Mouse (Mus musculus): ENCODE measurements around the gene Tk1. TPM values are rescaled to one million over a fixed set of nuclear protein-coding genes. Genes with fewer than 3 reads are reported as not detected.
A peak's percentile ranks its signal among the peaks of the same experiment; 100 is the strongest.

The Tk1 gene
- total RNA-seq, 2 experiments from 2014 or later = 0.60 to 0.94 TPM

DNA sequence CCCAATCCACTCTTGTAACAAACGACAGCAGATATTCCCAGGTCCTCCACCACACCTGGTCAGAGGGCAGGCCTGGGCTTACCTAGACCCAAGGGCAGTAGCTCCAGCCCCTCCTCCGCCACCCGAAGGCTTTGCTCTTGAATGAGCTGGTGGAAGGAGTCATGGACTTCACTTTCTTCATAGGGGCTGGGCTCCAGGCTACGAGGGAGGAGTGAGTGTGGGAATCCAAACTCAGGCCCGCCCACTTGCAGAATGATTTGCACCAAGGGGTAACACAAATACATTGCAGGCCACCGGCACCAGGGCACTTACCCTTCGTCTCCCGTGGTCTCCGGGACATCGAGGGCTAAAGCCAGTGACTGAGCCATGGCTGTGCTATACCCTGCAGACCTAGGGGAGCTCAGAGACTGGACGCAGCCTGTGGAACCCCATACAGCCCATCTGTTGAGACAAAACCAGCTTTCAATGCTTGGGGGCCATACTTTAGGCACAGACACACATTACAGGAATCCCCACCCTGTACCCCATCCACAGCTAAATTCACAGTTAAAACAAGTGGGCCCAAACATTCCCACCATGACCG, 47.0 kb downstream of the Tk1 start:
- intact Hi-C loops (cut with DNase I) = no loop called here
- no peak for DNase-seq (ENCODE audit: low spot score in 2 of 2)

DNA sequence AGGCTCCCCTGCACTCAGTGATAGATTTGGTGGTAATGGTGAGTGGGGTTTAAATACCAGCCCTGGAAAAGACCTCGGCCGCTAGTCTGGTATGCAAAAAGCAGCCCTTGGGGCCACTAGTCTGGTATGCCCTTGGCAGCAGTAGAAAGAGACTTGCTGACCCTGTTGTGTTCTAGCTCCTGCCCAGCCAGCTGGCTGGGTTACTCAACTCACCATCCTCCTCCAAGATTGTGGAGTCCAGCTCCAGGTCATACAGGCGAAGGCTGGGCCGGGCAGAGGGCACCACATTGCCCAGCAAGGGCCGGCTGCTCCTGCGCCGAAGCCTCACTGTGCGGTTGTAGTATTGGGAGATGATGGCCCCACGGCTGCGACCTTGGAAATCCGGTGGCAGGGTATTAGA, 47.9 kb downstream of the Tk1 start:
- intact Hi-C loops (cut with DNase I) = no loop called here
- no peak for DNase-seq (ENCODE audit: low spot score in 2 of 2)

DNA sequence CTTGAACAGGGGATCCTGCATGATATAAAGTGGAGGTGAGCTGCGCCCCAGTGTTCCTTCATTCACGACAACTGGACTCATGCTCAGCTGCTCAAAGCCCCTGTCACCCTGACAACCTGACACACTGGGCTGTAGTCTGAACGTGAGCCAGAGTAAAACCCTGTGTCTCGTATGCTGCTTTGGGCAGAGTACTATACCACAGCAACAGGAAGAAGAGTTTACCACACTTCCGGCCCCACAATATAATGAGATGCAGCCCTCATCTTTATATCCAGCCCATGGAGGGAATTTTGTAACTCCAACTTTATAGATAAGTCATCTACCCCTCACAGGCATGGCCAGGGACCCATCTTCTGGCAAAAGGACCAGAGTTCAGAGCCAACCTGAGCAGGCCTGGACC, 48.8 kb downstream of the Tk1 start:
- intact Hi-C loops (cut with DNase I) = no loop called here
- DNase-seq (ENCODE audit: low spot score in 2 of 2) = no peak

DNA sequence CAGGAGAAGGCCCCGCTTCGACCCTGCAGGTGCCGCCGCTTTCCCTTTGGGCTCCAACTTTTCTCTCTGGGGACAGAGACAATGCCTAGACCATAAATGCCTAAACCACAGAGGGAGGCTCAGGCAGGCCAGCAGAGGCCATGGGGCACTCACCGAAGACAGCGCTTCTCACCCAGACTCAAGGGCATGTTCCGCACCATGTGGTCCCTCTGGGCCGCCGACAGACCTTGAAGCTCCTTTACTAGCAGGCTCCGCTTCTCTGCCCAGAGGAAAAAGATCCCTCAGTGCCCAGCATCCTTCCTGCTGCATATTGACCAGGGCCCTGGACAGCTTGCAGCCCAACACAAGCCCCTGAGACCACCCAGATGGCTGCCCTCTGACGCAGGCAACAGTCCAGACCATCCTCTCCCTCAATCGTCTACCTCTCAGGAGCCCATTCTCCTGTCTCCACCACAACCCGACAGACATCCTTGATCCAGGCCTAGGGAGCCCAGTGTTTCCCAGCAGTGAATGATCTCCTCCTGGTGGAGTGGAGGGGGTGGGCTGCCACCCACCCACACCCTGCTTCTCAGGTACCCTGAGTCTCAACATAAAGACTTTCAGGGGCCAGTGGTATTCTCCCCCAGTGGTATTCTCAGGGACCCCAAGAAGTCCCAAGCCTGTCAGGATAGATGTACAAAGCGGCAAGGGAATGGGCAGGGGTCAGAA, 49.7 kb downstream of the Tk1 start:
- intact Hi-C loops (cut with DNase I) = no loop called here
- no peak for DNase-seq (ENCODE audit: low spot score in 2 of 2)

DNA sequence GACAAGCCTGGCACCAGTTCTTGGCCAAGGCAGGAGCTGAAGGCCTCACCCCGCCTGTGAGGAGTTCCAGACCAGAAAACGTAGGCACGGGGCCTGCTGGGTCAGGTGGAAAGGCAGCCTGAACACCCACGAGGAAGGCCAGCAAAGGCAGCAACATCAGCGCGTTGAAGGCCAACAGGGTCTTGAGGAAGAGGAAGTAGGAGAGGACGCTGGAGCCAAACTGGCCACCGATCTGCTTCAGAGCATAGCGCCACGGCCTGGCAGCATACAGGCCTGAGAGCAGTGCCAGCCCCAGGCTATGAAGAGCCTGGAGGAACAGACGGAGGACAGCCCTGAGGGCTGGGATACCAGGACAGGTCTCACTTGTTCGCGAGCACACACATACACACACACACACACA, 50.4 kb downstream of the Tk1 start:
- intact Hi-C loops (cut with DNase I) = no loop called here
- DNase-seq (ENCODE audit: low spot score in 2 of 2) = no peak

DNA sequence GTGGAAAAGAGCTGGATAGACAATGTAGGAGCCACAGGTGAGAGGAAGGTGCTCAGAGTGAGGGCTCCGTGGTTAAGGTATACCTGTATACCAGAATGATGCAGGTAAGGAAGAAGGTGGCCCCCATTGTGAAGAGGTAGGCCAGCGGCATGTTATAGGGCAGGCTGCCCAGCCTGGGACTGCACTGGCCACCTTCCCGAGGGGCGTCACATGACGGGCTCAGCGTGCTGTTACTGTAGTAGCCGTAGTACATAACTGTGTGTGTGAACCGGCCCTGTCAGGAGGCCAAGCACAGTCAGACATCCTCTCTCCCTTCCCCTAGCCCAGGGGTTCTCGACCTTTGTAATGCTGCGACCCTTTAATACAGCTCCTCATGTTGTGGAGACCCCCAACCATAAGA, 51.0 kb downstream of the Tk1 start:
- intact Hi-C loops (cut with DNase I) = no loop called here
- no peak for DNase-seq (ENCODE audit: low spot score in 2 of 2)

DNA sequence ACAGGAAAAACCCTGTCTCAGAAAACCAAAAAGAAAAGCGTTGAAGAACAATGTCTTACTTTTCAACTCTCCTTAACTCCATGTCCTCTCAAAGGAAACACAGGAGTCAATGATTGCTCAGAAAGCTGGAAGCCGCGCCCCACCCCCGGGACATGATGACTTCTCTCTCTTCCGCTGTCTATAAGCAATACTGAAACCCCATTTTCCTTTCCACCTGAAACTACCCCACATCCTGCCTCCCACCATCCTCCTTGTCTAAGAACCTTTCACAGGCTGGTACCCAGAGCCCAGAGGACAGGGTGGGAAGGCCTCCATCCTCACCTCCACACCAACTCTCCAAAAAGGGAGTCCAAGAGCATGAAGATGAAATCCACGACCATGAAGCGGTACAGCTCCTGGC, 53.5 kb downstream of the Tk1 start:
- DNase-seq (ENCODE audit: low spot score in 2 of 2) = no peak
- intact Hi-C loops (cut with DNase I) = no loop called here

- intact Hi-C loops (cut with DNase I) = no loop called here
These were observed 55.5 kb downstream of the Tk1 start for GRCm38 (mm10) chr11:117770407-117770806.

GRCm38 (mm10) chr11:117769683-117770047, 56.2 kb downstream of the Tk1 start:
- DNase-seq (ENCODE audit: low spot score in 2 of 2) = no peak
- intact Hi-C loops (cut with DNase I) = no loop called here

More at GRCm38 (mm10) chr11:117770407-117770806, 55.5 kb downstream of the Tk1 start:
- no peak for DNase-seq (ENCODE audit: low spot score in 2 of 2)

- no peak for DNase-seq (ENCODE audit: low spot score in 2 of 2)
- intact Hi-C loops (cut with DNase I) = no loop called here
These were observed 56.9 kb downstream of the Tk1 start for GRCm38 (mm10) chr11:117768725-117769682.

- intact Hi-C loops (cut with DNase I) = no loop called here
- DNase-seq (ENCODE audit: low spot score in 2 of 2) = peak in 1 of 2 experiments; percentile 76
These were observed 59.6 kb downstream of the Tk1 start for GRCm38 (mm10) chr11:117766275-117766674.

Other genes starting within 250 kb of the Tk1 start
- gene Tnrc6c, start 171.8 kb downstream of the Tk1 start, total RNA-seq (2021) = 10 to 100 TPM; 53.4 to 55.2 TPM
- 1 to 10 TPM in 1 of 2 experiments, under 1 TPM in 1; 0.60 to 1.1 TPM for gene Tmc8, start 44.0 kb downstream of the Tk1 start, total RNA-seq (2021)
- gene Tmc6, start 43.9 kb downstream of the Tk1 start, total RNA-seq (2021) = 1 to 10 TPM; 4.2 to 6.2 TPM
- gene 6030468B19Rik, start 28.4 kb downstream of the Tk1 start, total RNA-seq (2021) = under 1 TPM in 1 of 2 experiments, not detected in 1; 0.53 TPM
- gene Gm20708, start 16.4 kb downstream of the Tk1 start, total RNA-seq (2021) = 1 to 10 TPM; 1.7 to 2.4 TPM
- 10 to 100 TPM; 11.6 to 14.0 TPM for gene Syngr2, start 16.4 kb downstream of the Tk1 start, total RNA-seq (2021)
- gene Afmid, start 168 bp downstream of the Tk1 start, total RNA-seq (2021) = 1 to 10 TPM; 4.6 to 6.7 TPM
- 1 to 10 TPM in 1 of 2 experiments, under 1 TPM in 1; 0.62 to 1.2 TPM for gene Birc5, start 23.2 kb upstream of the Tk1 start, total RNA-seq (2021)
- gene Tmem235, start 34.7 kb upstream of the Tk1 start, total RNA-seq (2021) = under 1 TPM in 1 of 2 experiments, not detected in 1; 0.23 TPM
- gene Tha1, start 47.4 kb upstream of the Tk1 start, total RNA-seq (2021) = 1 to 10 TPM; 3.8 to 4.0 TPM
- 1 to 10 TPM; 3.8 to 4.3 TPM for gene Socs3, start 144.0 kb upstream of the Tk1 start, total RNA-seq (2021)
- gene Pgs1, start 160.2 kb upstream of the Tk1 start, total RNA-seq (2021) = 10 to 100 TPM; 85.6 to 88.1 TPM

Data from left cerebral cortex, postnatal 25 days (tissue).